Mouse (Mus musculus) frontal cortex, postnatal 14 days (tissue): ENCODE results near the gene Pax6.

Experiments used
- DNase-seq, 2 experiments: peaks; one replicate each; pipeline ENCODE4 v3.0.0; 2022; ENCODE audit warnings: low spot score in 2 of 2

Gene Pax6

GRCm38 (mm10) chr2:105668271-105669270 is at the start of gene Pax6:
Gene Pax6, plus strand, starts transcription at chr2:105668900.
- no peak for DNase-seq

GRCm38 (mm10) chr2:105648933-105649332 is 19.8 kb upstream of the Pax6 start:
- DNase-seq, result no peak

GRCm38 (mm10) chr2:105656456-105656855 is 12.2 kb upstream of the Pax6 start:
- DNase-seq, result no peak

GRCm38 (mm10) chr2:105659350-105659749 is 9.3 kb upstream of the Pax6 start:
- DNase-seq, result no peak

GRCm38 (mm10) chr2:105659926-105660873 is 8.5 kb upstream of the Pax6 start:
- DNase-seq, result no peak

- DNase-seq, result no peak
These were observed 7.7 kb upstream of the Pax6 start for GRCm38 (mm10) chr2:105660874-105661622.

- DNase-seq, result no peak
These were observed 7.1 kb upstream of the Pax6 start for GRCm38 (mm10) chr2:105661623-105662066.

GRCm38 (mm10) chr2:105662121-105662520 is 6.6 kb upstream of the Pax6 start:
- DNase-seq, result no peak

GRCm38 (mm10) chr2:105662606-105663005 is 6.1 kb upstream of the Pax6 start:
- no peak for DNase-seq

- DNase-seq, result no peak
These were observed 5.6 kb upstream of the Pax6 start for GRCm38 (mm10) chr2:105663101-105663511.

GRCm38 (mm10) chr2:105664996-105665395 is 3.7 kb upstream of the Pax6 start:
- DNase-seq, result no peak

GRCm38 (mm10) chr2:105665491-105666250 is 3.0 kb upstream of the Pax6 start:
- no peak for DNase-seq

- no peak for DNase-seq
These were observed 2.4 kb upstream of the Pax6 start for GRCm38 (mm10) chr2:105666331-105666730.

- no peak for DNase-seq
These were observed 1.7 kb upstream of the Pax6 start for GRCm38 (mm10) chr2:105666763-105667625.

GRCm38 (mm10) chr2:105667626-105667950 is 1.1 kb upstream of the Pax6 start:
- no peak for DNase-seq

GRCm38 (mm10) chr2:105669371-105669861 is 716 bp downstream of the Pax6 start:
- DNase-seq, result no peak

- DNase-seq, result no peak
These were observed 1.4 kb downstream of the Pax6 start for GRCm38 (mm10) chr2:105669881-105670730.

GRCm38 (mm10) chr2:105670731-105671095 is 2.0 kb downstream of the Pax6 start:
- DNase-seq, result no peak
